Mouse (Mus musculus) thymus, postnatal 10 days (tissue): ENCODE measurements at regions not wholly inside any gene's neighbourhood (a gene's known extent, or its start where the extent isn't known, plus 50 kb on each side); places are given as distances from the start of the nearest gene placed in this dataset.

Experiments used
- DNase-seq, 2 experiments: peaks; one replicate each; pipeline ENCODE4 v3.0.0; 2021; ENCODE audit warnings: low spot score in 2 of 2

DNA sequence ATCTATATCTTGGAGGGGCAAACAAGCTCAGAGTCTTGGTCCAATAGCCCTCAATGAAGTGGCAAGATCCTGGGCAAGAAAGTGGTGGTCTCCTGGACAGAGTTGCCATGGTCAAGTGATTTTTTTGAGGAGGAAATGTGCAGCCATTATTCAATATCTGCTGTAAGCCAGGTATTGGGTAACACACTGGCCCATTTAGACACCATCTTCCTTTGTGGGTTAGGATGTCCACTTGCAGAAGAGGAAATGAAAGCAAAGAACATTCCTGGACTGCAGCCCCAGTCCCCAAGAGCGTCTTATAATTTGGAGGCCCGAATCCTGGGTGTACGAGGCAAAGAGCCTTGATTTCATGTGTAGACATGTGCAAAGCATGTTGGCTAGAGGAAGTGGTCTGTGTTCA is 56.3 kb upstream of the Pitx1 start:
- DNase-seq = no peak

DNA sequence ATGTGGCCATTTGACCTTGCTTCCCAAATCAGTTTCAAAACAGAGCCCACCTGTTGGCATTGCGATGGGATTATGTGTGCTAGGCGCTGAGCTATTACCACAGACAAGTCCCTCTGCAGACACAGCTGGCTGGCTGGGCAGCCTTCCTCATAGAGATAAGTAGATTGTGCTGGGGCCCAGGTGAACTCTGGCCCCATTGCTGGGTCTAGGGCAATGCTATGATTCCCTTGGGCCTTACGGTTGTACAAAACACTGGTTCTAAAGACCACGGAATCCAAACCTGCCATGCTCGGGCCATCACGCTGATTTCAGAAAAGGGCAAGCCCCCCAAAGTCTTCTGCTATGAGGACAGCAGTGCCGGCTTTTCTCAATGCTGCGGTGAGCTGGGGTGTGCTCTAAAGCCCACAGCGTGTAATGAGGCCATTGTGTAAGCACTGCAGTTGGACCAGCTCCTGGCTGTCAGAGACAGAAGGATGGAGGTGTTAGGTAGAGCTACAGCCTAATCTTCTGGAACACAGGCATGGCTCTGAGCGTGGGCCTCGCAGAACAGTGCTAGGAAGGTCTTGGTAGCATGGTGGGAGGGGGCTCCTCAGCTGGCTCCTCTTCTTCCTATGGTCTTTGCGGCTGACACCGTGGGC is 51.2 kb upstream of the Pitx1 start:
- no peak for DNase-seq
